Mouse (Mus musculus): ENCODE data around the gene Rab30.

DNA sequence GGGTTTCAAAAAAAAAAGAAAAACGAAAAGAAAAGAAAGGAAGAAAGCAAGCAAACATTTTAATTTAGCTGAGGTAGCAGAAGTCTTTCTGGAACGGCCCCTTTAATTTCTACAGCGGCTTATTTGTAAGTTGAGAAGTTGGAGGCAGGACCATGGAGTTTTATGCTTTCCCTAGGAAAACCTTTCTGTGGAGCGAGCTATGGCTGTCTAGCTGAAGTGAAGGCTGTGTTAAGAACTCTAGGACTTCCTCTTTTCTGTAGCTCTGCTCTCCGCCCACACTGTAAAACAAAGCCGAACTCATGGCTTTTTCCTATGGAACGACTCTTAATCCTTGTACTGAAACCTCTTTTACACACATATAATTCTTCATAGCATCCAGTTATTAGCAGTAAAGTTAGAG lies 135.1 kb downstream of the Rab30 start:
- TF ChIP-seq CTCF (IDR thresholded peaks at IDR 0.05; ENCODE audit: low read depth) (no peak), EP300 (optimal IDR thresholded peaks at IDR 0.05) (no peak)
